Mouse (Mus musculus) heart, adult 18-20 months (tissue): ENCODE measurements around the gene Cmc1. TPM values are rescaled to one million over a fixed set of nuclear protein-coding genes. Genes with fewer than 3 reads are reported as not detected.
"Not testable (repeated sequence)": the region's sequence is repeated elsewhere in the genome, so short reads cannot be mapped to it uniquely, and the experiment has no call there.

Source experiments
- DNase-seq, 2 experiments: peaks; one replicate each; pipeline ENCODE4 v3.0.0; 2021 to 2022; ENCODE audit warnings: mixed read lengths in 1 of 2
- total RNA-seq, 2 experiments: library from RNA; stranded (reverse); gene quantifications; 2 replicates each; pipeline ENCODE4 v1.2.3; 2021

Gene Cmc1
- total RNA-seq, 2 experiments from 2014 or later = 31.8 to 33.0 TPM

DNA sequence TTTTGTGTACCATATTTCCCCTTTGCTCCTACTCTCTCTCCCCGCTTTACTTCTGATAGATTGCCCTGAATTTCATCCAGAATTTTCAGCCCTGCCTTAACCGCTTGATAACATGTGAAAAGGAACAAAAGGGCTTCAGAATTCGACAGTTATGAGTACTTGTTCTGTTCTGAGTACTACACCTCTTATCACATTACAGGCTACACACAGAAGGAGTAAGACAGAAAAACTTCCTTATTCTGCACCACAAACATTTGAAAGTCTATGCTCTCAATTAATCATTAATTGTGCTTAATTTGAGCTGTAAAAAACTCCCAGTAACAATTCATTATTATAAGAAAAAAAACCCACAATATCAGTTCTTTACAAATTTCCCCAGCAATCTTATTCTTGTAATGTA lies 9.6 kb downstream of the Cmc1 start:
- not testable (repeated sequence) for DNase-seq

DNA sequence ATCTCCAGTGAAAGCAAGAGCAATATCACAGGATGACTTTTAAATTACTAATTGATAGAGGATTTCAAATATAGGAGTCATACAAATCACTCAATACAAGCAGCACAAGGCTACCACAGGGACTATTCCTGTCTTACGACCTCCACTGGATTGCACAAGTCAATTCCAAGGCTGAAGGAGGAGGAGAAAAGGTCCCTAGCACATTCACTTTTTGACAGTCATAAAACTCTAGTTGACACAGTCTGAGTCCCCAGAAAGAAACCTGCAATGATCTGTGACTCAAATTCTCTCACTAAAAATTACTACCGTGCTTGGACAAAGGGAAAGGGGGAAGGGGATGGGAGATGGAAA lies 39.6 kb downstream of the Cmc1 start:
- DNase-seq = no peak

DNA sequence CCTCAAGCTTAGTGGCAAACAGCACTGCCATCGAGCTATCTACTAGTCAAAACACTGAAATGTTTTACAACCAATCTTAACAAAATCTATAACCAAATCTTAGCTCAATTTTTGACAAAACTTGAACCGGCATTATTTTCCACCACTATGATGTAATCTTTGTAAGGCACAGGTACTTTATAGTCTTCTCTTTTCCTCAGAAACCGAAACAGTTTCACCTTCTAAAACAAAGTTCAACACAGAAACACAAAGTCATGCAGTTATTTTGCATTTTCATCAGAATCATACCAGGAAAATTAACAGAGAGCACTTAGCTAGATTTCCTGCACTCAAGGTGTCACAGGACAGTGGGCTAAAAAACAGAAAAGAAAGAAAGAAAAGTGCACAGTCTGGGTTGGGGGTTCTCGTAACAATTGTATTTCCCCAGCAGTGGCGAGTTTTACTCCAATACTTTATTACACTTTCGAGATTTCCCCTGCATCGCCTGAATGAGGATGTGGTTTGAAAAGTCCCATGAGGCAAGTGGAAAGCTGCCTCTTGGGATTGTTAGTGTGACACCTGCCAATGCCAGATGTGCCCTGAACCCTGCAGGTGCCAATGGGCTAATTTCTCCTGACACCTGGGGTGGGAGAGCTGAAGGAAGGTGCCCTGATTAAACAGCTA lies 40.1 kb downstream of the Cmc1 start:
- DNase-seq = no peak

DNA sequence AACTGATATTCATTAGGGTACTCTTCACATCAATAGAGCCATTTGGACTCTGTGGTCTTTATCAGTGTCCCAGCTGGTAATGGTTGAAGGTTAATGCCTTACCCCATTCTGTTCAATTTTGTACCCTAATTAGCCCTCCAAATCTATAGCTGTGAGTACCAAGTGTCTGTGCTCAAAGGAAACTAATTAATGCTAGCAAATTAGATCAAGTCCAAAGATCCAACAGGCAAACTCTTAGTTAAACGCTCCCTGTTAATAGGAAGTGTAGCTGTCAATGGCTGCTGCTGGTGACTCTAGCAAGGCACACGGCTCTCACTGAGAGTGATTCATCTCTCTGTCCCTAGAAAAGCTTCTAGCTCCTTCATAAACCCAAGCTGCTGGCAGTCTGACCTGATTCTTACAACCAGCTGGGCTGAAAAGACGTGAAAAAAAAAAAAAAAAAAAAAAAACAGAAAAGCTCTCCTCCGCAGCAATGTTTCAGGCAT lies 41.4 kb downstream of the Cmc1 start:
- no peak for DNase-seq

DNA sequence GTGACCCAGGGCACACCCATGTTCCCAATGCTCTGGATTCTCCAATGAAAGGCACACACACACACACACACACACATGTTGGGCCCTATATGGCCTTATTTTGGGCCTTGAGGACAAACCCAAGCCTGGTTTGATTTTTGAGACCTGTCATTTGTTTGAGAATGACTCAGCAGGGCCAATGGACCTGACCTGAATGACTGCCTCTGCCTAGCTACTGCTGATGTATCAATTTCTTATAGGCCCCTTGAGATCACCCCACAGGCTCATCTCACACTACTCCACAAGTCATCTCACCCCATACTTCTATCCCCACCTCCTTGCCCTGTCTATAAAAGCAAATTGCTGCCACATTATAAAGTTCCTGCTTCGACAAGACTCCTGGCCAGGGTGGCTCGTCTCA lies 48.2 kb downstream of the Cmc1 start:
- DNase-seq = no peak

DNA sequence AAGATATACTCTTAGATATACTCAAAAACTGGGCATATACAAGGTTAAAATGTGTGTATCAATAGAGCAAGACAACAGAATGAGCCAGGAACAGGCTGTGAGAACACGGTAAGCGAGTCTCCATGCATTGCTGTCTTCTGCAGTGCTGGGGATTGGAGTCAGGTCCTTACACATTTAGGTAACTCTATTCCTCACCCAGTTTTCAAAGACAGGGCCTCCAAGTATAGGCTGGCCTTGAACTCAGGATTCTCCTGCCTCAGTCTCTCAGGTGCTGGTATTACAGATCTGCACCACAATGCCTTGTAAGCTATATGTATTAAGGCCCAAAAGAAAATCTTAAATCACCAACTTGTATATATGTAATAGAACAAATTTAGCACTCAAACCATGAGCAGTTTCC lies 49.5 kb downstream of the Cmc1 start:
- no peak for DNase-seq

DNA sequence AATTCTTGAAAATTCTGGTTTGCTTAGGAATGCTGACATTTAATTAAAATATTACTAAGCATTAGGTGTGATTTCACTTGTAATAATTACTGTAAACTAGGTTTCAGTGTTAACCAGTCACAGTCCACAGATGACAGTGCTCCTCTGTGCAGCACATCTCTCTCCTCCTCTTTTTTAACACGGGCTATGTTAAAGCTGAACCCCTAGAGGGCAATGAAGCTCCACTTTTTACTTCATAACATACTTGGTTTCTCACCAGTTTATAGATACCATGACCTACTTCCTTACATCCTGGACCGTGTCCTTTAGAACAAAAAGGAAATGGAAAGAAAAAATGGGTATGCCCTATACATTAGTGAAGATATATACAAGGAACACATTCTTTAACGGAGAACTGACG lies 50.6 kb downstream of the Cmc1 start:
- no peak for DNase-seq

DNA sequence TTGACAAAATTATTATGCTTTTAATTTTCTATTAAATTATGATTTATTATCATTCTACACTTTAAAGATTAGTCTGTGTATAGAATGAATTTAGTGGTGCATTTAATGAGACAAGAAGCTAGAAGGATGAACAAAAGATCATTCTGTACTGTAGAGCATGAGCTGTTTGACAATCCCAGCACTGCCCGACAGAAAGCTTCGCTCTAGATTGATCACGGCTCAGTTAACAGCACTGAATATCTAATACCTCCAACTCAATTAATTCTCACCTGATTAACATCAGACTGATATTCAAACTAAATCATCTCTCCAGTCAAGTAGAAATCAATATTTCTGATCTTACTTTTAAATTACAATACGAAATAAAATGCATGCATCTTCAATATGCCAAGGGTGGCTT lies 66.1 kb downstream of the Cmc1 start:
- no peak for DNase-seq

DNA sequence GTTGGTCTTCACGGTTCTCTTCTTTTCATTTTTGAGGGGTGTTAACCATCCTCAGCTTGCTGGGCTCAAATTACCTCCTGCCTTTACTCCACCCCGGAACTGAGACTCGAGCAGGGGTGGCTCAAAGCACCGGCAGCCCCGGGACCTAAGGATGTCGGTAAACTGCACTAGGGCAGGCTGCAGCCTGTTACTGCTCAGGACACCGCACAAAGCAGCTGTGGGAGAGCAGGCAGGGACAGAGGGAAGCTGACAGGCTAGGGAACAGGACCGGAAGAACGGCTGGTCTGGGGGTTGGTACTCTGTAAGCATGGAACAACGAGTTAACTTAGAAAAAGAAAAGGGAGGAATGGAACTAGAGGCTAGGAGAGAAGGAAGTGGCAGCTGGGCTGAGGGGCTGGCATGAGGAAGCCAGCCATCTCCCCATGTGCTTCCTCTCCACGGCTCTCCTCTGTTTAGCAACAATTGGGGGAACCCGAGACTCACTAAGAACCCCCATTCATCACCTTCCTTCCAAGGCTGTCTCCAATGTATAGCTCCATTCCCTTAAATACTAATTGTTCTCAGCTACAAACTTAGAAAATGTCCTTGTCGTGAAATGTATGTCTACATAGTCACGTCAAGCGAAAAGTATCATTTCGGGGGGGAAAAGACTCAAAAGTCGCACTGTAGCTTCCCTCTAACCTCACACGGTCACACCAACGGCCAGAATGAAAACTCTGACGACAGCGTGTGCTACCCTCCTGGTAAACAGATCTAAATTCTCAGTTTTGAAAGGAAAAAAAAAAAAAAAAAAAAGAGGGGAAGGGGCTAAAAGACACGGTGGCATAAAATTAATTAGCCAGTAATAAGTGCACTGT lies 67.2 kb downstream of the Cmc1 start:
- no peak for DNase-seq

DNA sequence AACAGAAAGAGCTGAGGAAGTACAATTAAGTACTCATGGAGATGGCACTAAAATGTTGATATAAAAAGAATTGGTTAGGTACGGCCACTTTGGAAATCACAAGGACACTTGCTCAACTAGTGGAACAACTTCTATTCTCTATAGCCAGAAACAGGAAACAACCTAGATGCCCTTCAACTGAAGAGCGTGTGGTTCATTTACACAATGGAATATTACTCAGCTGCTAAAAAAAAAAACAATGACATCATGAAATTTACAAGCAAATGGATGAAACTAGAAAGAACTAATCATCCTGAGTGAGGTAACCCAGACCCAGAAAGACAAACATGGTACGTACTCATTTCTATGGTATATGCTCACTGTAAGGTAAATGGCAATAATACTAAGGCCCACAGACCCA lies 76.6 kb downstream of the Cmc1 start:
- DNase-seq = no peak

DNA sequence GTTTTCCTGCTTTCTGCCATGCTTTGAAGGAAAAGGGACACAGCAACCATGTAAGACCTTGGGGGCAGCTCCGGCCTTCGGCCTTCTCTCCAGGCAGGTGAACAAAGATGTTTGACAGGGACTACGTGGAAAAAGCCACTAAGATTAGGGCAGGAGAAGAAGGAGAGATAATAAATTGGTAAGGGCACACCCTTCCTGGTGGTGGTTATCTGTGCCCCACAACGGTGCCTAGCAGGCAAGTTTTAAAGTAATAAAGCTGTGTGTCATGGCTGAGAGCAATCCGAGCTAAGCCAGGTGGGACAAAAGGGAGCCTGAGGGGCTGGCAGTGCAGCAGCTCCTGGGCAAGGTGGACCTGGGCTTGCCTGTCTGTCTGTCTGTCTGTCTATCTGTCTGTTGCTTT lies 77.9 kb downstream of the Cmc1 start:
- no peak for DNase-seq

DNA sequence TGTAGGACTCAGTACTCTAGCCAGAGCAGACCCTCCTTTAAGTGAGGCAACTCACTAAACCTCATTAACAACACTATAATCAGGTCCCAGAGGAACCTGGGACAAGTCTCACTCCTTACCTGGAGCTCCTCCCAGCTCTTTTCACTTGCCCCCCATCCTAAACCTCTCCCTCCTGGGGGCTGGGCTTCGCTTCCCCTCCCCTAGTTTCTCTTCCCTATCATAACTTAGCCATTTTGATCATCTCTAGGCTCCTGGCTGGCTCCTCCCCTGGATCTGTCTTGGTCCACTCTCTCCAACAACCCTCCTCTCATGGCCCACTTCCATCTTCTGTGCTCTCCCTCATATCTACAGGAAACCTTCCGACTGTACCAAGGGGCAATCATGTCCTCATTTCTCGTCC lies 78.6 kb downstream of the Cmc1 start:
- DNase-seq = no peak

DNA sequence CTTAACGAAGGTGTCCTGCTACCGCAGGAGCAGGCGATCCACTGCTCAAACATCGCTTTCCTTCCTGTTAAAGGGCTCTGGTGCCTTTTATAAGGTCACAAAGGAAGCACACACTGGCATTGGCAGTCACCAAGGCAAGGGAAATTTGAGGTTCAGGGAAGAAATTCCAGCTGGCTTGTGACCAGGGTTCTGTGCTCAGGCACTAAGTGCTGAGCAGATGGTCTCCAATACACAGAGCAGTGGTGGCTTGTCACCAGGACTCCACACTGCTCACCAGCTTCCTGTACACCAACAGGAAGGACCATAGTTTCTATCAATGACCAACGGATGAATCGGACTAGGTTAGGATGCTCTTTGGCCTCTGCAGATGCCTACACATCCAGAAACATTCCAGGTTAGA lies 79.5 kb downstream of the Cmc1 start:
- DNase-seq = no peak

DNA sequence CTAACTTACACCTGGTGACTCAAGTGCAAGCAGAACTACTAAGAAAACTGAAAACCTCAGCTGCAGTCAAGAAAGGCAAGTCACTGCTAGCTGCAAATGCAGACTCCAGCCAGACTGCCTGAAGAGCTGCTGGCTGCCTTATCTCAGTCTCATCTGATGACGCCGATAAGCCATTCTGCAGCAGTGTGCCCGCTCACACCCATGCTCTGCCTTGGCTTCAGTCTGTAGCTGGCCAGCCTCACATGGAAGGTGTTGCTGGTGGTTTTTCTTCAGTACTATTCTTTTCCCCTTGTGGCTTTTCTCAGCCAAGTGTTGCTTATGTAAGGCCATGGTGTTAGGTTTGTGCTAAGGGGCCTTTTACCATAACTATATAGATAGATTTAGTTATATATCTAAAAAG lies 90.9 kb downstream of the Cmc1 start:
- no peak for DNase-seq

DNA sequence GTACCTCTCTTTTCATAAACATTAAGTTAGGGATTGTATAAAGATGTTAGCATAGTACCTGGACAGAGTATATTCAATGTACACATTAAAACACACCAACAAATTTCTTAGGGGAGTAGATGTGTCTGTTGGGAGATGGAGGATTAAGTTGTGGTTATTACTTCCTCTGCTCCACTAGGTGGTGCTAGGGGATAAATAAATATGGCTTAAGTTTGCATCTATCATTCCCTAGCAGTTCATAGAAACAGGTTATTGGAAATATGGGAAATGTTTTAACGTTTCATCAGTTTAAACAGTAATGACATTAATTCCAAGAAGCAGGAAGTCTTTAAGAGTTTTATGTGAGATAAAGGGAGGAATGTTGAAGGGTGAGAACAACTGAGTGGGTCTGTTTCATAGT lies 96.7 kb downstream of the Cmc1 start:
- no peak for DNase-seq

DNA sequence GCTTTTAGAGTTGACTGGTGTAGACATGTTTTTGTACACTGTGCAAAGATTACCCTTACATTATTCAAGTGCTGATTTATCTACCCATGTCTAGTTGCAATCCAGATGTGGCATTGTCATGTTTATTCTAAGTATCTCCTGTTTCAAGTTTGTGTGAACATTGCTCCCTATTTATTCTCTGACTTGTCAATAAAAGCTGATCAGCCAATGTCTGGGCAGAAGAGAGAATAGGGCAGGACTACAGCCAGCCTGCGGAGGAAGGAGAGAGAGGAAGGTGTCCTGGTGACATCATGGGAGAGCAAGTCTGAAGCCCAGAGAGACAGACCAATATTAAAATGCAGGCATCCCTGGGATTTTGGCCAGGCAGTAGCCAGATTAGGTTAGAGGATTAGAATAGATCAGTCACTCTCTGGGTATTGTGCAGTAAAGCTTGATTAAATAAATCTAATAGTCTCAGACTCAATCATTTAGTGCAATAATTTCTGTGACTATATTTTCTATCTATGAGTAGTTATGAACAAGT lies 104.9 kb downstream of the Cmc1 start:
- DNase-seq = peak in 1 of 2 experiments; percentile 12

DNA sequence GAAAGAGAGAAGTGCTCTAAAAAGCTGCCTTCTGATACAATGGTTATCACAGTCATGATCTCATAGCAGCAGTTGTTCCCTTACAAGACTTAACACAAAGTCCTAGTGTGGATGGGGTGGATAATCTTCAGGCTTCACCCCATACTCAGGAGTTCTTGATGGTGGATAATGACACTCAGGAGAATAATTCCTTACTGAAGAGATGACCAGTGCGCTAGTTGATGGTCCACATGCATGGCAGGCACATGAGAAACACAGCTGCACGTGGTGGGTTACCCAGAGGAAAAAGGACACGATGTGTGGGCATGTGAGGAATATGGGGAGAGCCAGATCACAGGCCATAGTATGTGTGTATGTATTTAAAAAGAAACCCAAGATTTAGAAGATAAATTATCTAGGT lies 106.4 kb downstream of the Cmc1 start:
- no peak for DNase-seq

DNA sequence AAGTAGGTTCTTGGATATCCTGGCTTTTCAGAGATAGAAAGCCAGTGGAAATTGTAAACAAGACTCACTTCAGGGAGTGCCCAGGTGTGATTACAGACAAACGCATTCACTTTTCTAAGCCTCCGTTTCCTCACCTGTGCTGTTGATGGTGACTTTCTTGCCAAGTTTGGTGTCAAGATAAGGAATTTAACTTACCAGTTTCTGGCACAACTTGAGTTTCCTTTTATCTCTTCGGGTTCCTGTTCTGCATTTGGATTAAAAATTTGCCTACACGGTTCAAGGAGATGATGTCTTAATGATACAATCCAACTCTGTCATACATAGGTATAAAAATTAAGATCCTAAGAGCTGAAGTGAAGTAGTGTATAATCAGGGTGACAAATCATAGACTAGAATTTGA lies 107.2 kb downstream of the Cmc1 start:
- DNase-seq = no peak

DNA sequence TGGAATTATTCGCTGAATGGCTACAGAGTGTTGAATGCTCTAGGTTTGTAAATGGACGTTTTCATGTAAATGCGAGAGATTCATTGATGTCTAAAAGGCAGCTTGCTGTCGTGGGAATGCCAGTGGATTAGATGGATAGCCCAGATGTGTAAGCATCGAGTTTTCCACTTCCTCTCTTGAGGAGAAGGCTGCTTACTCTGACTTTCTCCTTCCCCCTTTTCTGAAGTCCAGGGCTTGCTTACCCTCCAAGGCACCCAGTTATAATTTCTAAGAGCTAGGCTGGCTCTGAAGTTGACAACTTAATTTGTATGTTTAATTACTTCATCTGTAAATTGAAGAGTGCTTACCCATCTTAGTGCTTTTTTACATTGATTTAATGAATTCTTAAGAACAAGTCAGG lies 108.3 kb downstream of the Cmc1 start:
- peak in 1 of 2 experiments; percentile 6 for DNase-seq

DNA sequence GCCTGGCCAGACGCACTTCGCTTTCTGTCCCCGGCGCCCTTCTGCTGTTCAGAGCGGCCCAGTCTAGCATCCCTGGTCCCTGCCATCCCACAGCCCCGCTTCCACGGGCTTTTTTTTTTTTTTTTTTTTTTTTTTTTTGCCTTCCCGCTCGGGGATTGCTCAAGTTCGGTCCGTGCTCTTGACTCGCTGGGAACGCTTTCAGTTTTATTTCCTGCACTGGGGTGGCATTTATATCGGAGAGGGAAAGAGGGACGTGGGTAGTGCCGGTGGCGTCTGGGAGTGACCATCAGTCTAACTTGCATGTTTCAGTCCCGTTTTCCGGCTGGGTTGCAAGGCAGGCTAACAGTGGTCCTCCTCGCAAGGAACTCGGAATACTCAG lies 109.0 kb downstream of the Cmc1 start:
- DNase-seq = no peak

DNA sequence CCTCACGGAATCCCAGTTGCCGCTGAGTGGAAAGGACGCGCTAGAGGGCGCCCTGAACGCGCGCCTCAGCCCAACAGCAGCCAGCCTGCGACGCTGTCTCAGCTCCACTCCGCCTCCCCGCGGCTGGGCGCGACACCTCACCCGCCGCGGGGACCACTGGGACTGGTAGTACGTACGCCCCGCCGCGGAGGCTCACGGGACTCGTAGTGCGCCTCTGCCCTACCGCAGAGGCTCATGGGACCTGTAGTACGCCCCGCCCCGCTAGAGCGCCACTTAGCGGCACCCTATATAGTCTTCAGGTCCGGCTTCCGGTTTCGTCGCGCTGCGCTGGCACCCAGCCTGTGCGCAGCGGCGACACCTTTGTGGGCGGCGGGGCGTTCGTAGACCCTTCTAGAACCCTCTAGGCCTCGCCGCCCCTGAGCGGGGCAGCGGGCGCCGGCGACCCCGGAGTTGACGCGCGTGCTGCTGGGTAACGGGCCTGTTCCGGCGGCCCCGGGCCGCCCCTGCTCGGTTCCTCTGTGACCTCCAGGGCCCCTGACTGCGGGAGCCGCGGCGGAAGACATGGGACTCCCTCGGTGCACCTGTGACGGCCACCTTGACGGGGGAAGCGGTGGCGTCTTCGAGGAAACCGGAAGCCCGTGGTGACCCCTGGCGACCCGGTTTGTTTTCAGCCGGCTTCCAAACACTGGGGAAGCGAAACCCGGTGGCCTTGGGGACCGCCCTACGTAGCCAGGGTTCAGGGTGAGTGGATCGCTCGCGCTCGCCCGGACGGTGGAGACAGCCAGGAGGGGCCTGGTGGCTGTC lies 109.6 kb downstream of the Cmc1 start, which contains the start of gene Azi2:
TSS of gene Azi2 (plus strand) at position 282 of the 804 bp plus-strand sequence.
- peak; percentile 98 to 99 for DNase-seq

DNA sequence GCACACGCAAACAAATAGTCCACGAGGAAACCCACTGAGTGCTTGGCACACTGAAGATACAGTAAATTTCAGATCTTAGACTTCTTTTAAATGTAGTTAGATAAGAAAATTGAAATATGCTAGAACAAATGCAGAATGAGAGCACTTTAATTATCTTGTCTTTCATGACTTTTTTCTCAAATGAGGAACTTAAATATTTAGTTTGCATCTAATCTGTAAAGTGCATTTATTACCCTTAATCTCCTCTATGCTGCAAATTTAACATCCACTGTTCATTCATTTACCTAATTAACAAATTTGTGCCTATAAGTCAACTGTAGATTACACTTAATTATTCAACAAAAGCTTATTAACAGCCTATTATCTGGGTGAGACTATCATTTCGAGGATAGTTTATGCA lies 115.0 kb downstream of the Cmc1 start:
- DNase-seq = no peak

DNA sequence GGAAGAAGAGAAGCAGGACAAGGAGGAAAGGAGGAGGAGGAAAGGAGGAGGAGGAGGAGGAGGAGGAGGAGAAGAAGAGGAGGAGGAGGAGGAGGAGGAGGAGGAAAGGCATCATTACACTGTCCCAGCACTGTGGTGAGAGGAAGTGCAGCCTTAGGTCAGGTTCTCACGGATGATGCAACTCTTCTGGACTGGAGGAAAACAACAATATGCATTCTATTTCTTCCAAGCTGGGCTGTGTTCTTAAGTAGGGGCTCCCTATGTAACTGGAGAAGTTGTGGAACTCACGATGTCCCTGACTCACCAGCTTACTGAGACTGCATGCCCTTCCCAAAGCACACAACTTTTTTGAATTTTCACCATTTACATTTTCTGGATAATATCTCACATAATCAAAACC lies 118.3 kb downstream of the Cmc1 start:
- no peak for DNase-seq
